ENCODE assay signal across 20 mouse cellular contexts in genomic region chr3:60614516-60614915, GRCm38 (mm10).
A peak's percentile ranks its signal among the peaks of the same experiment; 100 is the strongest.
DNase-seq lines count a peak whose midpoint lies in the region; ATAC-seq and TF ChIP-seq lines count a peak whose summit lies in the region.
"Had no signal": no experiment of that assay in that cellular context is flagged by ENCODE, and none has a peak within 500 bp of the region (broad histone marks: within the 10 kb centered on the region; RNA-seq: fewer than 3 reads in every experiment).

No protein-coding gene starts in this region.

- no peak for TF ChIP-seq POLR2A in MEL (IDR thresholded peaks at IDR 0.05; ENCODE audit: control insufficient read depth in 1 of 2, insufficient read depth in 1 of 2, low read depth in 1 of 2, low read length in 2 of 2, poor library complexity in 1 of 2)

- H3K79me2 ChIP-seq in MEL (ENCODE audit: control insufficient read depth, insufficient read depth, low read length, poor library complexity) = peaks cover 26% of the 10 kb centered on the region

- H3K9ac ChIP-seq in kidney, embryonic 16.5 days (replicated peaks; ENCODE audit: low read length) = no peak overlapping the region
- no peak overlapping the region for H3K9ac ChIP-seq in MEL (ENCODE audit: control insufficient read depth, low read depth, low read length, poor library complexity, severe bottlenecking)
- H3K9ac ChIP-seq: forebrain, postnatal 0 days; heart, embryonic 12.5 days; hindbrain, embryonic 14.5 days; liver, embryonic 12.5 days had no signal

- no peaks in the 10 kb centered on the region for H3K9me3 ChIP-seq in kidney, embryonic 16.5 days (ENCODE audit: low read length)
- H3K9me3 ChIP-seq in MEL (replicated peaks; ENCODE audit: insufficient read depth, low read length) = no peaks in the 10 kb centered on the region
- H3K9me3 ChIP-seq: heart, embryonic 12.5 days; liver, embryonic 12.5 days; midbrain, embryonic 10.5 days had no signal

- no peak overlapping the region for H3K4me3 ChIP-seq in kidney, embryonic 16.5 days (ENCODE audit: low read length)
- H3K4me3 ChIP-seq in MEL (ENCODE audit: control insufficient read depth in 1 of 2, insufficient read depth in 1 of 2, low read depth in 2 of 2, low read length in 2 of 2) = no peak overlapping the region
- H3K4me3 ChIP-seq: heart, embryonic 12.5 days; left cerebral cortex, adult 2 months; liver, embryonic 12.5 days; midbrain, embryonic 10.5 days had no signal

- 83% methylated on average over 7 of the region's 7 CpGs for WGBS in kidney, embryonic 16.5 days

- no peak for TF ChIP-seq RAD21 in MEL (IDR thresholded peaks at IDR 0.05; ENCODE audit: low read depth, low read length)

- H3K27ac ChIP-seq in kidney, embryonic 16.5 days (ENCODE audit: low read length) = no peak overlapping the region
- H3K27ac ChIP-seq in MEL (ENCODE audit: control insufficient read depth, low read depth, low read length) = no peak overlapping the region; the same call in 1 of the 2 replicates
- H3K27ac ChIP-seq: hindbrain, embryonic 14.5 days; left cerebral cortex, adult 2 months; liver, embryonic 12.5 days; macrophage; midbrain, embryonic 10.5 days had no signal

- DNase-seq in kidney, adult 11 months = peak; percentile 27
- DNase-seq in retina, postnatal 1 day = peak; percentile 11
- DNase-seq in retina, embryonic 14.5 days (ENCODE audit: low spot score) = no peak
- peak; percentile 32 for DNase-seq in MEL (ENCODE audit: low read depth, low spot score)
- no peak for DNase-seq in urinary bladder, postnatal 36 days (ENCODE audit: low spot score in 2 of 2)
- DNase-seq in heart, adult 8-10 months (ENCODE audit: low spot score) = no peak
- DNase-seq: cerebellum, adult 11-12 months; forebrain, postnatal 0 days; layer of hippocampus, adult 9-11 months; left cerebral cortex, postnatal 4 days; lung, adult 2 months; thymus, postnatal 25 days had no signal

- no peak for TF ChIP-seq CTCF in MEL (IDR thresholded peaks at IDR 0.05 in 2 of 3, conservative IDR thresholded peaks at IDR 0.05 in 1 of 3; ENCODE audit: control insufficient read depth in 1 of 3, insufficient read depth in 1 of 3, low read depth in 2 of 3, low read length in 3 of 3, poor library complexity in 1 of 3, severe bottlenecking in 1 of 3)

- H3K4me1 ChIP-seq in kidney, embryonic 16.5 days (ENCODE audit: insufficient read depth, low read length) = no peaks in the 10 kb centered on the region
- peaks cover 15 to 16% of the 10 kb centered on the region in 2 experiments for H3K4me1 ChIP-seq in MEL (ENCODE audit: control insufficient read depth in 1 of 2, insufficient read depth in 2 of 2, low read length in 2 of 2)
- H3K4me1 ChIP-seq: midbrain, embryonic 10.5 days had no signal

- H3K27me3 ChIP-seq in kidney, embryonic 16.5 days (ENCODE audit: insufficient read depth, low read length) = no peaks in the 10 kb centered on the region
- H3K27me3 ChIP-seq in MEL (ENCODE audit: control insufficient read depth in 1 of 2, insufficient read depth in 2 of 2, low read length in 2 of 2) = no peaks in the 10 kb centered on the region
- H3K27me3 ChIP-seq: heart, embryonic 12.5 days; liver, embryonic 12.5 days had no signal

- no peak for ATAC-seq in kidney, embryonic 16.5 days (ENCODE audit: low FRiP score, low TSS enrichment)
- ATAC-seq: intestine, postnatal 0 days; liver, embryonic 12.5 days had no signal

- no peak overlapping the region for H3K4me2 ChIP-seq in kidney, embryonic 16.5 days (replicated peaks; ENCODE audit: low read depth, low read length)
- H3K4me2 ChIP-seq: heart, embryonic 12.5 days; hindbrain, embryonic 14.5 days; liver, embryonic 12.5 days had no signal

- TF ChIP-seq EP300 in MEL (IDR thresholded peaks at IDR 0.05; ENCODE audit: low read depth in 1 of 2, low read length in 2 of 2) = no peak

- H3K36me3 ChIP-seq in kidney, embryonic 16.5 days (ENCODE audit: insufficient read depth, low read length) = peaks cover 28% of the 10 kb centered on the region
- peaks cover 42 to 69% of the 10 kb centered on the region in 2 experiments for H3K36me3 ChIP-seq in MEL (ENCODE audit: control insufficient read depth in 1 of 2, insufficient read depth in 2 of 2, low read length in 2 of 2)

TF ChIP-seq in MEL, 35 proteins besides CTCF, POLR2A, EP300 and RAD21:
- TF ChIP-seq USF1 (IDR thresholded peaks at IDR 0.05; ENCODE audit: low read depth, low read length) = peak; percentile 40; the same call in 1 of the 2 replicates
- no peak for TF ChIP-seq ZMIZ1 (IDR thresholded peaks at IDR 0.05; ENCODE audit: low read depth, low read length)

Comparison
In these comparisons a context has a peak if more than half of its experiments do, and no peak if none do; other contexts are left out.
1. DNase-seq: peak in kidney, adult 11 months (single experiment), retina, postnatal 1 day (single experiment) and MEL (single experiment); none in retina, embryonic 14.5 days (single experiment), urinary bladder, postnatal 36 days (0 of 2) and heart, adult 8-10 months (single experiment).